Mouse (Mus musculus) B cell, adult 62 days (primary cell): ENCODE data around the gene Il20ra. TPM values are rescaled to one million over a fixed set of nuclear protein-coding genes. Genes with fewer than 3 reads are reported as not detected.

ENCODE experiments used
- total RNA-seq: library from RNA; stranded (reverse); gene quantifications from 4 replicates; pipeline ENCODE4 v1.2.4, GENCODE M21; 2023

Gene Il20ra
- total RNA-seq = not detected in 4 replicates

DNA sequence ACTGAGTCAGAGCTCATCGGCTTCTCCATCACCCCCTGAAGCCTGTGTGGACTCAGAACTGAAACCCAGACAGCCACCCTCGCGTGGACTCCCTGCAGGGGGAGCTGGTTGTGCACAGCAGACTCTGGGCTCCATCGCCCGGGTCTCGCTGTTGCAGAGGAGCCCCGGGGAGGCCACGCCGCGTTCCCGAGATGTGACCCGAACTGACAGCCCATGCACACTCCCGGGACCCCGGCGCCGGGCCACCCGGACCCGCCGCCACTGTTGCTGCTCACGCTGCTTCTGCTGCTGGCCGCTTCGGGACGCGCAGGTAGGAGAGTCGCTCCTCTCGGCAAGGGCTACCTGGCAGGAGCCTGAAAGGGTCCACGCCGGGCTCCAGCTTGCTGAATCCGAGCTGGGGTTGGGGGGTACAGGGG, at the start of gene Il20ra:
Gene Il20ra, plus strand, starts transcription at position 150 of the 416 bp plus-strand sequence.

Other genes starting within 250 kb of the Il20ra start
- 110 to 121 TPM (median 116 TPM) in 4 replicates for gene Ifngr1, start 120.6 kb upstream of the Il20ra start, total RNA-seq
- 0.23 TPM in 1 of 4 replicates, not detected in the others for gene Il22ra2, start 90.6 kb upstream of the Il20ra start, total RNA-seq
- gene Slc35d3, start 138.9 kb downstream of the Il20ra start, total RNA-seq = 0.36 to 0.72 TPM (median 0.57 TPM) in 3 of 4 replicates, not detected in the other
- gene Pex7, start 195.1 kb downstream of the Il20ra start, total RNA-seq = 17.1 to 18.1 TPM (median 17.6 TPM) in 4 replicates
- 73.9 to 120 TPM (median 97.0 TPM) in 4 replicates for gene Map3k5, start 221.9 kb downstream of the Il20ra start, total RNA-seq